8 mouse cellular contexts compared by ENCODE assay signal in the genomic region with DNA sequence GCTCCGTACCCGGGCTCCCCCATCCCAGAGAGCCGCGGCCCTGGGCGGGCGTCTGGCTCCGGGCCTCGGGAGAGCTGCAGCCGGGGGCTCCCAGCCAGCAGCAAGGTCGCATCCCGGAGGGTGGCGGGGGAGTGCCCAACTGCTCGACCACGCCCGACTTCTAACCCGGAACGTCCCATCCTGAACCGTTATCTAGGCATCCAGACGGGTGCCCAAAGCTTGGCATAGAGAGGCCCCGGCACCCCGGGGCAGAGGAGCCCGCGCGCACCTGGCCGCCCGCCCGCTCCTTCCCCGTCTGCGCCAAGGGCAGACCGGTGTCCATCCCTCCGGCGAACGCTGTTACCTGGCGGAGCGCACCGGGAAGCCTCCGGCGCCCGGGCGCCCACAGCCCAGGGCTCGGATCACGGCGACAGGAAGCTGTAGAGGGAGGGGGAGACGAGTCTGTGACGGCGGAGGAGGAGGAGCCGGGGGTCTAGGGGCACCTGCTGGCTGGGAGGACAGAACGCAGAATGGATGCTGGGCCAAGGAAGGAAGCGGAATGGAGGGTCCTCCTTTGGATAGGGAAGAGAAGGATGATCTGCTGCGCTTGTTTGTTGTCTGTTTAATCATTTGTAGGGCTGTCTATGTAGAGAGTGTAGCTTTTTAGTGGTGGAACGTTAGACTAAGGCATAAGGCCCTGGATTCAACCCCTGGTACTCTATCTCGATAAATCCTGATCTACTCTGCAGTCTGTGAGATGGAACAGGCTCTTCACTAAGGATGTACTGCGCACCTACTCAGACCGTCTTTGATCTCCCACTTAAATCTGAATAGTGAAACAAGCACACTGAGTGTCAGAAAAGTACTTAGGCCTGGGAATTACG. TPM values are rescaled to one million over a fixed set of nuclear protein-coding genes. Genes with fewer than 3 reads are reported as not detected.
A peak's percentile ranks its signal among the peaks of the same experiment; 100 is the strongest.
DNase-seq lines count a peak whose midpoint lies in the region; ATAC-seq and TF ChIP-seq lines count a peak whose summit lies in the region.

A gene (minus strand): TSS at position 437 of the 863 bp plus-strand sequence.

- no peaks in the 10 kb centered on the region for H3K9me3 ChIP-seq in embryonic facial prominence, embryonic 15.5 days (replicated peaks)
- no peaks in the 10 kb centered on the region for H3K9me3 ChIP-seq in limb, embryonic 15.5 days
- H3K9me3 ChIP-seq in midbrain, postnatal 0 days (ENCODE audit: low read length) = no peaks in the 10 kb centered on the region

- DNase-seq in brain, adult 2 months (ENCODE audit: low read depth, low spot score) = peak; percentile 83
- DNase-seq in heart, adult 9 months (ENCODE audit: low spot score in 2 of 2) = peak; percentile 64 to 70
- peak; percentile 62 for DNase-seq in kidney, adult 2 months
- peak; percentile 83 for DNase-seq in midbrain, postnatal 0 days (ENCODE audit: low spot score)

- no peak within 1 kb of the TSS for H3K27ac ChIP-seq in embryonic facial prominence, embryonic 15.5 days (replicated peaks)
- peak within 1 kb of the TSS; percentile 65 for H3K27ac ChIP-seq in kidney, adult 2 months (ENCODE audit: insufficient read depth, low read depth, low read length)
- H3K27ac ChIP-seq in limb, embryonic 15.5 days = no peak within 1 kb of the TSS
- H3K27ac ChIP-seq in midbrain, postnatal 0 days (ENCODE audit: low read depth, low read length) = peak within 1 kb of the TSS; percentile 72
- no peak within 1 kb of the TSS for H3K27ac ChIP-seq in testis, adult 2 months (ENCODE audit: control insufficient read depth, insufficient read depth, low read depth, low read length)

- no peak for TF ChIP-seq POLR2A in kidney, adult 2 months (IDR thresholded peaks at IDR 0.05; ENCODE audit: low read depth, low read length)
- no peak; the same call in 1 of the 2 replicates for TF ChIP-seq POLR2A in testis, adult 2 months (IDR thresholded peaks at IDR 0.05; ENCODE audit: control insufficient read depth, low read depth, low read length)

- H3K4me1 ChIP-seq in embryonic facial prominence, embryonic 15.5 days = peaks cover 14% of the 10 kb centered on the region
- peaks cover 5% of the 10 kb centered on the region; the same call in 1 of the 2 replicates for H3K4me1 ChIP-seq in kidney, adult 2 months (ENCODE audit: control insufficient read depth, insufficient read depth, low read length)
- 0 out of 2 replicates have a peak, but pooled peaks cover 5% of the 10 kb centered on the region for H3K4me1 ChIP-seq in limb, embryonic 15.5 days
- 0 out of 2 replicates have a peak, but pooled peaks cover 5% of the 10 kb centered on the region for H3K4me1 ChIP-seq in midbrain, postnatal 0 days (ENCODE audit: insufficient read depth, low read length)
- H3K4me1 ChIP-seq in testis, adult 2 months (ENCODE audit: control insufficient read depth, insufficient read depth, low read length) = peaks cover 8% of the 10 kb centered on the region

- peak within 1 kb of the TSS; percentile 77 for H3K4me3 ChIP-seq in embryonic facial prominence, embryonic 15.5 days (replicated peaks)
- H3K4me3 ChIP-seq in kidney, adult 2 months (ENCODE audit: insufficient read depth, low read depth, low read length) = peak within 1 kb of the TSS; percentile 51
- peak within 1 kb of the TSS; percentile 64 for H3K4me3 ChIP-seq in limb, embryonic 15.5 days
- peak within 1 kb of the TSS; percentile 84 for H3K4me3 ChIP-seq in midbrain, postnatal 0 days (ENCODE audit: low read depth, low read length)
- H3K4me3 ChIP-seq in testis, adult 2 months (ENCODE audit: control insufficient read depth, low read depth, low read length) = peak within 1 kb of the TSS; percentile 71

- H3K36me3 ChIP-seq in embryonic facial prominence, embryonic 15.5 days = peaks cover 7% of the 10 kb centered on the region; the same call in 1 of the 2 replicates
- no peaks in the 10 kb centered on the region for H3K36me3 ChIP-seq in kidney, adult 2 months (ENCODE audit: control insufficient read depth, insufficient read depth, low read length)
- H3K36me3 ChIP-seq in limb, embryonic 15.5 days = peaks cover under 1% of the 10 kb centered on the region; the same call in 1 of the 2 replicates
- H3K36me3 ChIP-seq in midbrain, postnatal 0 days (ENCODE audit: insufficient read depth, low read length) = peaks cover 3% of the 10 kb centered on the region
- no peaks in the 10 kb centered on the region for H3K36me3 ChIP-seq in testis, adult 2 months (ENCODE audit: control insufficient read depth, insufficient read depth, low read length)

- peak within 1 kb of the TSS; percentile 90 for H3K4me2 ChIP-seq in embryonic facial prominence, embryonic 15.5 days (replicated peaks)
- H3K4me2 ChIP-seq in limb, embryonic 15.5 days = peak within 1 kb of the TSS; percentile 83
- H3K4me2 ChIP-seq in midbrain, postnatal 0 days (ENCODE audit: low read depth, low read length, poor library complexity, severe bottlenecking) = peak within 1 kb of the TSS; percentile 74

- WGBS in embryonic facial prominence, embryonic 15.5 days = 4% methylated on average over 55 of the region's 55 CpGs
- 6% methylated on average over 55 of the region's 55 CpGs for WGBS in kidney, adult 2 months
- 5% methylated on average over 55 of the region's 55 CpGs for WGBS in limb, embryonic 15.5 days
- WGBS in midbrain, postnatal 0 days = 3% methylated on average over 55 of the region's 55 CpGs

- no peak for TF ChIP-seq CTCF in kidney, adult 2 months (conservative IDR thresholded peaks at IDR 0.05; ENCODE audit: insufficient read depth, insufficient read length, low read depth, low read length)
- peak; percentile 62 for TF ChIP-seq CTCF in midbrain, postnatal 0 days (IDR thresholded peaks at IDR 0.05)
- TF ChIP-seq CTCF in testis, adult 2 months (IDR thresholded peaks at IDR 0.05; ENCODE audit: control insufficient read depth, insufficient read depth, insufficient replicate concordance, low read depth, low read length) = no peak

- peak; percentile 99 for ATAC-seq in CD4-positive, CD25-positive, alpha-beta regulatory T cell, adult 4 months
- peak; percentile 83 for ATAC-seq in embryonic facial prominence, embryonic 15.5 days (ENCODE audit: insufficient number of reproducible peaks, low FRiP score, low TSS enrichment, low read depth)
- peak; percentile 79; the same call in 1 of the 2 replicates for ATAC-seq in limb, embryonic 15.5 days (ENCODE audit: insufficient number of reproducible peaks, low FRiP score, low TSS enrichment, low read depth)
- peak; percentile 96 for ATAC-seq in midbrain, postnatal 0 days (ENCODE audit: low FRiP score)

- H3K9ac ChIP-seq in embryonic facial prominence, embryonic 15.5 days = peak within 1 kb of the TSS; percentile 63
- peak within 1 kb of the TSS; percentile 77 for H3K9ac ChIP-seq in limb, embryonic 15.5 days
- H3K9ac ChIP-seq in midbrain, postnatal 0 days (replicated peaks; ENCODE audit: low read length, poor library complexity, severe bottlenecking) = peak within 1 kb of the TSS; percentile 95

- no peaks in the 10 kb centered on the region for H3K27me3 ChIP-seq in embryonic facial prominence, embryonic 15.5 days
- no peaks in the 10 kb centered on the region for H3K27me3 ChIP-seq in kidney, adult 2 months (replicated peaks; ENCODE audit: control insufficient read depth, insufficient read depth, low read length)
- H3K27me3 ChIP-seq in limb, embryonic 15.5 days = no peaks in the 10 kb centered on the region
- H3K27me3 ChIP-seq in midbrain, postnatal 0 days (ENCODE audit: insufficient read depth, low read length) = no peaks in the 10 kb centered on the region
- H3K27me3 ChIP-seq in testis, adult 2 months (ENCODE audit: control insufficient read depth, insufficient read depth, low read length) = no peaks in the 10 kb centered on the region

RNA-seq across cellular contexts. Expression of the gene that starts here (rescaled TPM):
- polyA plus RNA-seq in CD4-positive, CD25-positive, alpha-beta regulatory T cell, adult 4 months (2017; shearing (Covaris generic)) = 1 to 10 TPM; 3.1 to 4.6 TPM
- 5.7 TPM in 2 replicates for polyA plus RNA-seq in embryonic facial prominence, embryonic 15.5 days (2015; fragmentation: Nextera tagmentation; extraction: Ambion mirVana)
- polyA plus RNA-seq in kidney, adult 2 months (2012; rRNA removed) = 12.4 and 13.2 TPM in 2 replicates
- polyA plus RNA-seq in limb, embryonic 15.5 days (2015; fragmentation: Nextera tagmentation; extraction: Ambion mirVana) = 5.0 and 5.3 TPM in 2 replicates
- total RNA-seq in midbrain, postnatal 0 days (2014; rRNA removed) = 4.9 and 5.1 TPM in 2 replicates
- polyA plus RNA-seq in midbrain, postnatal 0 days (2015; fragmentation: Nextera tagmentation; extraction: Ambion mirVana) = 7.8 and 8.0 TPM in 2 replicates
- polyA plus RNA-seq in testis, adult 2 months (2012; rRNA removed) = 0.30 and 0.80 TPM in 2 replicates

Comparison
In these comparisons a context has a peak if more than half of its experiments do, and no peak if none do; other contexts are left out.
1. H3K27ac ChIP-seq: peak in kidney, adult 2 months (single experiment) and midbrain, postnatal 0 days (single experiment); none in embryonic facial prominence, embryonic 15.5 days (single experiment), limb, embryonic 15.5 days (single experiment) and testis, adult 2 months (single experiment).
2. Peak in every context shown above with its lines, with median percentiles within 50 percentile points of each other: ATAC-seq, DNase-seq, H3K4me2 ChIP-seq, H3K4me3 ChIP-seq and H3K9ac ChIP-seq.